Mouse (Mus musculus): ENCODE measurements at regions not wholly inside any gene's neighbourhood (a gene's known extent, or its start where the extent isn't known, plus 50 kb on each side); places are given as distances from the start of the nearest gene placed in this dataset.

- no peak for DNase-seq (ENCODE audit: low spot score in 2 of 2)
These were observed 278.2 kb upstream of the Castor2 start for GRCm38 (mm10) chr5:133821273-133821672.

- peak in 1 of 2 experiments; percentile 20 for DNase-seq (ENCODE audit: low spot score in 2 of 2)
These were observed 284.0 kb upstream of the Castor2 start for GRCm38 (mm10) chr5:133815462-133815861.

GRCm38 (mm10) chr5:133814436-133814835 lies 285.1 kb upstream of the Castor2 start:
- no peak for DNase-seq (ENCODE audit: low spot score in 2 of 2)

GRCm38 (mm10) chr5:133812216-133812615 lies 287.3 kb upstream of the Castor2 start:
- DNase-seq (ENCODE audit: low spot score in 2 of 2) = no peak

- no peak for DNase-seq (ENCODE audit: low spot score in 2 of 2)
These were observed 292.6 kb upstream of the Castor2 start for GRCm38 (mm10) chr5:133806891-133807290.

GRCm38 (mm10) chr5:133802001-133802400 lies 297.5 kb upstream of the Castor2 start:
- DNase-seq (ENCODE audit: low spot score in 2 of 2) = no peak

GRCm38 (mm10) chr5:133795638-133796037 lies 303.9 kb upstream of the Castor2 start:
- DNase-seq (ENCODE audit: low spot score in 2 of 2) = no peak

- DNase-seq (ENCODE audit: low spot score in 2 of 2) = no peak
These were observed 308.8 kb upstream of the Castor2 start for GRCm38 (mm10) chr5:133790726-133791125.

GRCm38 (mm10) chr5:133788006-133788405 lies 311.5 kb upstream of the Castor2 start:
- DNase-seq (ENCODE audit: low spot score in 2 of 2) = no peak

- no peak for DNase-seq (ENCODE audit: low spot score in 2 of 2)
These were observed 312.0 kb upstream of the Castor2 start for GRCm38 (mm10) chr5:133787491-133787890.

- no peak for DNase-seq (ENCODE audit: low spot score in 2 of 2)
These were observed 322.9 kb upstream of the Castor2 start for GRCm38 (mm10) chr5:133776591-133776990.

GRCm38 (mm10) chr5:133774116-133774515 lies 325.4 kb upstream of the Castor2 start:
- no peak for DNase-seq (ENCODE audit: low spot score in 2 of 2)

GRCm38 (mm10) chr5:133768856-133769255 lies 330.7 kb upstream of the Castor2 start:
- DNase-seq (ENCODE audit: low spot score in 2 of 2) = no peak

- DNase-seq (ENCODE audit: low spot score in 2 of 2) = no peak
These were observed 341.7 kb upstream of the Castor2 start for GRCm38 (mm10) chr5:133757817-133758216.

GRCm38 (mm10) chr5:133754180-133754579 lies 345.3 kb upstream of the Castor2 start:
- DNase-seq (ENCODE audit: low spot score in 2 of 2) = no peak

GRCm38 (mm10) chr5:133753461-133754160 lies 345.9 kb upstream of the Castor2 start:
- DNase-seq (ENCODE audit: low spot score in 2 of 2) = no peak

- DNase-seq (ENCODE audit: low spot score in 2 of 2) = no peak
These were observed 352.6 kb upstream of the Castor2 start for GRCm38 (mm10) chr5:133746960-133747359.

- no peak for DNase-seq (ENCODE audit: low spot score in 2 of 2)
These were observed 353.1 kb upstream of the Castor2 start for GRCm38 (mm10) chr5:133746411-133746810.

GRCm38 (mm10) chr5:133744136-133744535 lies 355.4 kb upstream of the Castor2 start:
- no peak for DNase-seq (ENCODE audit: low spot score in 2 of 2)

GRCm38 (mm10) chr5:133743606-133744005 lies 355.9 kb upstream of the Castor2 start:
- DNase-seq (ENCODE audit: low spot score in 2 of 2) = no peak

GRCm38 (mm10) chr5:133731871-133732270 lies 367.6 kb upstream of the Castor2 start:
- DNase-seq (ENCODE audit: low spot score in 2 of 2) = no peak

- DNase-seq (ENCODE audit: low spot score in 2 of 2) = no peak
These were observed 381.1 kb upstream of the Castor2 start for GRCm38 (mm10) chr5:133718187-133719078.
